Mouse (Mus musculus) cerebellum, postnatal 4 days (tissue): ENCODE results near the gene Grip1.

Experiments used
- DNase-seq, 2 experiments: peaks; one replicate each; pipeline ENCODE4 v3.0.0; 2022; ENCODE audit warnings: low spot score in 2 of 2, mixed read lengths in 1 of 2

Grip1 gene

DNA sequence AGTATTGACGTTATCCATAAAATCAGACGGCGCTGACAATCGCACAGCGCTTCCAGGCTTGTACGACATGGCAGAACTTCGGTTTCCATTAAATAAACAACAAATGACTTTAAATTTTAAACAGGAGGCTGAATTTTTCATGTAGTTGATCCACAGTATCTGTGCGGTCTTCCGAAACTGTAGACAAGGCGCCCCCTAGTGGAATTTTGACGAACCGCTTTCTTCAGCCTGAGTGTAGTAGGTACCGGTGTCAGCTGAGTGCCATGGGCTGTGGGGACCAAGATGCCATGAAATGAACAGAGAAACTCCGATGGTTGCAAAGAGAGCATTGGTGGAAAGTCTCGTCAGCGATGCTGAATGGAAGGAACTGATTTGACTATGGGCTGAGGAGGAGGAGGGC, 677.0 kb downstream of the Grip1 start:
- DNase-seq: peak in 1 of 2 experiments; percentile 64

DNA sequence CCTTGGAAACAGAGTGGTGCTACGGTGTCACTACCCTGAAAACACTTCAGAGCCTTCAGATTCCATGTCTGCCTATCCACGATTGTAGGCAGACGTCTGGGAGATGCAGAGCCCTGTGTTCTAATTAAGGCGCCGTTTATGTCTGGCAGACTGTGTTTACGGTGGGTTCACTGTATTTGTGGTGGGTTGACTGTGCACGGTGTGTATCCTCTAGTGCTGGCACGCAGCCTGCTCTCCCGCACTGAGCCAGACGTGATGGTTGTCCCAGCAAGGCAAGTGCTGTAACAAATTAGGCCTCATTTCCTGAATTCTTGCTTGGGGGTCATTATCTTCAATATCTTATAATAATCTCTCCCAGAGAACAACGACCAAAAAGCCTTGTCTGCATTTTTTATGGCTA, 680.1 kb downstream of the Grip1 start:
- DNase-seq: no peak

DNA sequence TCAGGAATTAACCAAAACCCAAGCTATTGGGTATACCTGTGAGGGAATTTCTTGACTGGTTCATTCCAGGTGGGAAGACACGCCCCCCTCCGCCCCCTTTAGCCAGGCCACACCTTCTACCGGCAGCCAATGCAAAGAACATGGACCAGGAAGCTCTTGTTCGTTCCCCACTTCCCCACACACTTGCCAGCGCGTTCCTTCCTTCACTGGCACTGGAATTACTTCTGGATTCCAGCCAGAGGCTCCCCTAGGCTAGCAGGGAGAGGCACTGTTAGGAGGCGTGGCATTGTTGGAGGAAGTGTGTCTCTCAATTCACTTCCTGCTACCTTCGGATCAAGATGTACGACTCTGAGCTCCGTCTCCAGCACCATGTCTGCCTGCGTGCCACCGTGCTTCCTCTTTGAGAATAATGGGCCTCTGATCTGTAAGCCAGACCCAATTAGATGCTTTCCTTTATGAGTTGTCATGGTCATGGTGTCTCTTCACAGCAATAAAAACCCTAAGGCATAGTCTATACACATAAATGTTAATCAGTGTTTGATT, 682.5 kb downstream of the Grip1 start:
- no peak for DNase-seq
